Mouse (Mus musculus): ENCODE results near the gene Rif1.
A peak's percentile ranks its signal among the peaks of the same experiment; 100 is the strongest.
"Not testable (repeated sequence)": the region's sequence is repeated elsewhere in the genome, so short reads cannot be mapped to it uniquely, and the experiment has no call there.

Rif1 gene

GRCm38 (mm10) chr2:52071241-52071991 is 1.2 kb upstream of the Rif1 start:
- no peak for ATAC-seq (ENCODE audit: insufficient number of reproducible peaks, low FRiP score, low TSS enrichment)

DNA sequence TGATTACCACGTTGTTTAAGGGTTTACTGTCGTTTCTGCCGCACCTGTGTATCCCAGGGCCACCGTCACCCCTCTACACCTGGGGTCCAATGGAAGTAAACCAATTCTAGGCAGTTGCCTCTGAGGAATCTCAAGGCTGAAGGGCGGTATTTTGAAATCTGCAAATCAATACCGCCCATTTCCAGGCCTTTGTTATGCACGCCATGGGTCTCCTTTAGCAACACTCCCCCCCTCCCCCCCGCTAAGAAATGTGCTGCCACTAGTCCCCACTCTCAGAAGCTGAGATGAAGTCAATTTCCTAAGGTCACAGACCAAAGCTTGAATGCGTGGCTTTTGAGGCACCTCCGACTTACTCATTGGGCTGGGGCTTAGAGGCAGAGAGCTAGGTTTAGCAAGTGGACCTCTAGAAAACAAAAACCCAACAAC is 554 bp upstream of the Rif1 start:
- ATAC-seq (ENCODE audit: insufficient number of reproducible peaks, low FRiP score, low TSS enrichment) = no peak

- ATAC-seq (ENCODE audit: insufficient number of reproducible peaks, low FRiP score, low TSS enrichment) = peak; percentile 22
These were observed 691 bp downstream of the Rif1 start for GRCm38 (mm10) chr2:52073141-52073904.

GRCm38 (mm10) chr2:52078666-52079065 is 6.0 kb downstream of the Rif1 start:
- no peak for ATAC-seq (ENCODE audit: insufficient number of reproducible peaks, low FRiP score, low TSS enrichment)

GRCm38 (mm10) chr2:52084013-52084412 is 11.4 kb downstream of the Rif1 start:
- no peak for ATAC-seq (ENCODE audit: insufficient number of reproducible peaks, low FRiP score, low TSS enrichment)

DNA sequence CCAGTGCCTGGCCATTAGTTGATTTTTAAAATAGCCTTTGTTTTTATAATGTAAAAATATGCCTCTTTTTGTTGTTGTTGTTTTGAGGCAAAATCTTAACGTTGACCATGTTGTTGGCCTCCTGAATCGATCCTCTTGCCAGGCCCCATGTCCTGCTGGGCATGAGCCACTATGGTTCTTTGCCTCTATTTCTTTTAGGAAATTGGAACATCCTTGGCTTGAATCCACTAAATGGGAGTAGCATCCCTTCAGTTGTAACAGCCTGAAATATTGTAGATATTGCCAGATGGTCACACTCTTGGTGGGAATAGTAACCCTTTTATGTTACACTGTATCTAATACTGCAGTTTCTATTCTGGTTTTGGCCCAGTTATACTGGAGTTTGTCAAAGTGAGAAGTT is 11.9 kb downstream of the Rif1 start:
- ATAC-seq (ENCODE audit: insufficient number of reproducible peaks, low FRiP score, low TSS enrichment) = peak; percentile 89

GRCm38 (mm10) chr2:52114086-52114485 is 41.5 kb downstream of the Rif1 start:
- ATAC-seq (ENCODE audit: insufficient number of reproducible peaks, low FRiP score, low TSS enrichment) = no peak

DNA sequence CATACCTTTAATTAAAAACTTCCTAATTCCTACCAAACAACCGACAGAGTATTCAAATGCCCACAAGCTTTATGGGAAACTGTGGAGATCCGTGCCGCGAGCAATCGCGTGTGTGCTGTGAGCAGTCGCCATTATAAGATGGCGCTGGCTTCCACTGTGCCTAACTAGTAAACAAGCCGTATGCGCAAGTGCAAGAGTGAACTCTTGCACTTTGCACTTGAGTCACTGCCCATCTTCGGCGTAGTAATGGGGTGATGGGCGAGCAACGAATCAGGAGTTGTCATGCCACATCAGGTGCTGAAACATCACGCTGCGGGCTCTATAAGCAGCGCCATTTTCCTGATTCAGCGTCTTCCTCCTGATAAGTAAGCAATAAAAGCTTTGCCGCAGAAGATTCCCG is 58.7 kb downstream of the Rif1 start:
- not testable (repeated sequence) for ATAC-seq (ENCODE audit: insufficient number of reproducible peaks, low FRiP score, low TSS enrichment)

DNA sequence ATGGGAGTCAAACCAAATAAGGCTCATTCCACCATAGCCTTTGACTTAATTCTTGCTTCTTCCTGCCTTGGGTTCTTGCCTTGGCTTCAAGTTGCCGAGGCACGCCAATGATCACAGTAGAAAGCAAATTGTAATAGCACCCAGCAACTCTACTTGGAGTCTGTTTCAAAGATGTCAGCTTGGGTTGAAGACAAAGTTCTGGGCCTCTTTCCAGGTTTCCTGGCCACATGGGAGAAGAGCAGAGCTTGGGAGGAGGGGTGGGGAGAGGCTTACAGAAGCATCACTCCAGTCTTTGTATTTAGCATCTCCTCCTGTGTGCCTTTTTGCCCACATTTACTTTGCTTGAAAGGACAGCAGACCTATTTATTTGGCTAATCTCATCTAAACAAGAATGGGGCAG is 60.7 kb downstream of the Rif1 start:
- ATAC-seq (ENCODE audit: insufficient number of reproducible peaks, low FRiP score, low TSS enrichment) = no peak

DNA sequence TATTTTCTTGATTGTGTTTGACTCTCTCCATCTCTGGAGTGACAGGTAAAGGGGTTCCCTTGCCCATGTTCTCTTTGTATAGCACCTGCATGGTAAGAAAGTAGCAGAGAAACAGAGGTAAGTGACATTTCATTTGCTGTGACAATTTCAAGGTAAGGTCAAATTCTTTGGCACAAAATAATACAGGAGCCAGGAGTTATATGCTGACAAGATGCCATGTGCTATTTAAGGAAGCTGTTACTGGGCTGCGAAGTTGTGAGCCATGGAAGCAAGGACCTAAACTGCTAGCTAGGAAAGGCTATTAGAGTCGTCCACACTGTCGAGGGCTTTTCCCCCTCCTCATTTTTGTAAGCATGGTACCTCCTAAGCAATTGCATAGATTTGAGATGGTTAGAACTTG is 80.4 kb downstream of the Rif1 start:
- no peak for ATAC-seq (ENCODE audit: insufficient number of reproducible peaks, low FRiP score, low TSS enrichment)

DNA sequence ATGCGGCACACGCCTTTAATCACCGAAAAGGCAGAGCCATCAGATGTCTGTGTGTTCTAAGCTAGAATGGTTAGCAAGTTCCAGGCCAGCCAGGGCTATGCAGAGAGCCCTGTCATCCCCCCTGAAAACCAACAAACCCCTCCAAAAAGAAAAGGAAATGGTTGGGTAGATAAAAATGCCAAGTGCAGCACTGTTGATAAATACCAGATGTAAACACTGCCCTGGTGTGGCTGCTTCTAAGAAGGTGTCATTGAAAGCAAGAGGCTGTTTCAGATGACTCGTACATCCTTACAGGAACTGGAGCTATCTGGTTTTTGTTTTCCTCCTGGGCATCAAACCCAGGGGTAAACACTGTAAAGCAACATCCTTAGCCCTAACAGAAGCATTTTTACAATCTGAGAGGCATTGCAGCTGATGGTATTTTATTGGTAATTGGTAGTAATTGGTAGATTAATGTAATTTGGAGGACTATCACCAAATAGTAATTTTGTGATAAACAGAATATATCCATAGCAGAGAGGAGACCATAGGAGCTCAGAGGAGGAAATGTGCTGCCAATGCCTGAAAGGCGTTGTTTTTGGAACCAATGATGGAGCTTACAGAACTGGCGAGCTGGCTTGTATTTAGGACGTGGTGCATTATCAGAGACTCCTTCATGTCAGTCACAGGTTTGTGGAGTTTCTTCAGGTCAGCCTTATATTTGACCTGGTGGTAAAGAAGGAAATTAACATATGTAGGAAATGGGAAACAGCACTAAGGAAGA is 96.8 kb downstream of the Rif1 start:
- no peak for ATAC-seq (ENCODE audit: insufficient number of reproducible peaks, low FRiP score, low TSS enrichment)

Measured in cerebellum, adult (tissue).